ENCODE assay signal across 17 mouse cellular contexts in genomic region chr1:131672361-131672760, GRCm38 (mm10). TPM values are rescaled to one million over a fixed set of nuclear protein-coding genes. Genes with fewer than 3 reads are reported as not detected.
A peak's percentile ranks its signal among the peaks of the same experiment; 100 is the strongest.
DNase-seq lines count a peak whose midpoint lies in the region; ATAC-seq lines count a peak whose summit lies in the region.
"Had no signal": no experiment of that assay in that cellular context is flagged by ENCODE, and none has a peak within 500 bp of the region (broad histone marks: within the 10 kb centered on the region; RNA-seq: fewer than 3 reads in every experiment).

No protein-coding gene starts in this region.

- peak; percentile 36 for DNase-seq in lung, postnatal 36 days
- DNase-seq in lung, postnatal 25 days (ENCODE audit: low spot score): no peak
- DNase-seq in B cell, adult 2 months: peak; percentile 66 to 74
- DNase-seq in thymus, postnatal 14 days: peak; percentile 45
- no peak for DNase-seq in Muller cell, postnatal 12 days (ENCODE audit: inconsistent ontology term)
- DNase-seq: adrenal gland, adult 8-10 months; cerebellum, adult 9-10 months; gastrocnemius, postnatal 10 days; kidney, adult 8-10 months; kidney, postnatal 25 days; lung, postnatal 10 days; right cerebral cortex, postnatal 14 days had no signal

- peak; percentile 92 for ATAC-seq in megakaryocyte, adult 5-6 weeks (ENCODE audit: poor library complexity, severe bottlenecking)
- no peak for ATAC-seq in megakaryocyte-erythroid progenitor cell, adult 5-6 weeks (replicated peaks; ENCODE audit: low FRiP score, low TSS enrichment, poor library complexity, severe bottlenecking)
- ATAC-seq: forebrain, embryonic 14.5 days; inflammation-experienced regulatory T-cells, adult 6 months; Patski had no signal

RNA-seq across cellular contexts. Expression of gene Rab7b, which starts 16.1 kb away (rescaled TPM):
- 3.3 and 4.0 TPM in 2 replicates for total RNA-seq in megakaryocyte, adult 5-6 weeks (2015)
- total RNA-seq in megakaryocyte, adult 5-6 weeks (2017): 22.4 TPM in 2 replicates
- total RNA-seq in megakaryocyte-erythroid progenitor cell, adult 5-6 weeks (2014; fragmentation: Nextera tagmentation): not detected in 2 replicates
- 1.3 and 1.5 TPM in 2 replicates for total RNA-seq in megakaryocyte-erythroid progenitor cell, adult 5-6 weeks (2017)

RNA-seq across cellular contexts. Expression of gene Ctse, which starts 34.3 kb away (rescaled TPM):
- total RNA-seq in megakaryocyte, adult 5-6 weeks (2015): 32.7 and 55.0 TPM in 2 replicates
- 15.1 and 31.0 TPM in 2 replicates for total RNA-seq in megakaryocyte, adult 5-6 weeks (2017)
- 337 and 406 TPM in 2 replicates for total RNA-seq in megakaryocyte-erythroid progenitor cell, adult 5-6 weeks (2014; fragmentation: Nextera tagmentation)
- total RNA-seq in megakaryocyte-erythroid progenitor cell, adult 5-6 weeks (2017): 141 and 329 TPM in 2 replicates

Comparison
In these comparisons a context has a peak if more than half of its experiments do, and no peak if none do; other contexts are left out.
1. DNase-seq: peak in lung, postnatal 36 days (single experiment), B cell, adult 2 months (2 of 2) and thymus, postnatal 14 days (single experiment); none in lung, postnatal 25 days (single experiment) and Muller cell, postnatal 12 days (single experiment).